Mouse (Mus musculus) olfactory bulb, adult 2 months (tissue): ENCODE data around the gene Gria4.

Experiments
- CTCF ChIP-seq: fragments of 200-500 bp; IDR thresholded peaks from 2 replicates; pipeline ENCODE4 v1.5.1; 2012; ENCODE audit warnings: low read depth, mild to moderate bottlenecking, low read length, moderate library complexity; ENCODE audit not compliant: insufficient read depth
- POLR2A ChIP-seq: fragments of 200-500 bp; IDR thresholded peaks from 2 replicates; pipeline ENCODE4 v1.6.1; 2012; ENCODE audit warnings: mild to moderate bottlenecking, low read depth, low read length, moderate library complexity; ENCODE audit not compliant: insufficient read depth

- TF ChIP-seq POLR2A, result no peak
- no peak for TF ChIP-seq CTCF
These were observed 116.9 kb downstream of the Gria4 start for GRCm38 (mm10) chr9:4679099-4679498.
